Mouse (Mus musculus) kidney, adult 2 months (tissue): ENCODE data around the gene Espl1.

Experiments
- CTCF ChIP-seq: fragments of 200-500 bp; conservative IDR thresholded peaks from 2 replicates; pipeline ENCODE4 v1.5.1; 2011; ENCODE audit warnings: low read depth, mild to moderate bottlenecking, control low read depth, low read length, moderate library complexity, mixed read lengths; ENCODE audit not compliant: insufficient read depth, insufficient read length
- POLR2A ChIP-seq: fragments of 200-500 bp; IDR thresholded peaks from one replicate; pipeline ENCODE4 v1.6.1; 2011; ENCODE audit warnings: low read depth, low read length, control low read depth

GRCm38 (mm10) chr15:102350138-102350941 lies 54.3 kb downstream of the Espl1 start, which contains the start of gene Aaas:
- TF ChIP-seq POLR2A (peak; percentile 79), CTCF (peak; percentile 89)
